8 mouse cellular contexts compared by ENCODE assay signal in the genomic region with DNA sequence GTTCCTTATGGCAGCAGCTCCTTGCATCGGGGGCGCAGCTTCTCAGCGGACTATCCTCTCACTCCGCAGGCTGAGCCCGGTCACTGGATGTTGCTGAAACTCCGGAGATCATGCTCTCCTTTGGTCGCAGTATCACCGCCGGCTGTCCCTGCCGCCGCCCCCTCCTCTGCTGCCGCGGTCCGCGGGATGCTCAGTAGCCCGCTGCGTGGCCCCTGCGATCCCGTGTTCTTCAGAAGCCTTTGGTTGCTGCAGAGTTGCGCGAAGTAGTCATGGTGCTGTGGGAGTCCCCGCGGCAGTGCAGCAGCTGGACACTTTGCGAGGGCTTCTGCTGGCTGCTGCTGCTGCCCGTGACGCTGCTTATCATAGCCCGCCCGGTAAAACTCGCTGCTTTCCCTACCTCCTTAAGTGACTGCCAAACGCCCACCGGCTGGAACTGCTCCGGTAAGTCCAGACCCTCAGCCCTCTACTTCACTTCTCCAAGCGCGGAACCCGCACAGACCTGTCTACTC. TPM values are rescaled to one million over a fixed set of nuclear protein-coding genes. Genes with fewer than 3 reads are reported as not detected.
A peak's percentile ranks its signal among the peaks of the same experiment; 100 is the strongest.
DNase-seq lines count a peak whose midpoint lies in the region; ATAC-seq and TF ChIP-seq lines count a peak whose summit lies in the region.

No protein-coding gene starts in this region.

- H3K4me2 ChIP-seq in lung, embryonic 15.5 days = peak overlapping the region; percentile 98
- H3K4me2 ChIP-seq in kidney, embryonic 15.5 days = peak overlapping the region; percentile 100
- peak overlapping the region; percentile 79 for H3K4me2 ChIP-seq in lung, postnatal 0 days (replicated peaks; ENCODE audit: low read depth, low read length)
- H3K4me2 ChIP-seq in stomach, embryonic 16.5 days (ENCODE audit: low read depth, low read length) = peak overlapping the region; percentile 97

- DNase-seq in lung, postnatal 14 days = no peak
- DNase-seq in lung, postnatal 0 days (ENCODE audit: low spot score) = peak; percentile 7
- no peak for DNase-seq in thymus, adult 18-20 months

- no peaks in the 10 kb centered on the region for H3K9me3 ChIP-seq in lung, embryonic 15.5 days
- no peaks in the 10 kb centered on the region for H3K9me3 ChIP-seq in kidney, embryonic 15.5 days (replicated peaks)
- no peaks in the 10 kb centered on the region for H3K9me3 ChIP-seq in lung, postnatal 0 days (ENCODE audit: low read length)
- no peaks in the 10 kb centered on the region for H3K9me3 ChIP-seq in stomach, embryonic 16.5 days (replicated peaks; ENCODE audit: control insufficient read depth, low read length)

- TF ChIP-seq EP300 in lung, postnatal 0 days (IDR thresholded peaks at IDR 0.05) = no peak

- H3K36me3 ChIP-seq in lung, embryonic 15.5 days = no peaks in the 10 kb centered on the region
- no peaks in the 10 kb centered on the region for H3K36me3 ChIP-seq in kidney, embryonic 15.5 days
- H3K36me3 ChIP-seq in lung, postnatal 0 days (ENCODE audit: insufficient read depth, low read length) = no peaks in the 10 kb centered on the region
- no peaks in the 10 kb centered on the region for H3K36me3 ChIP-seq in stomach, embryonic 16.5 days (ENCODE audit: control insufficient read depth, insufficient read depth, low read length)

- TF ChIP-seq CTCF in cortical plate, adult 2 months (IDR thresholded peaks at IDR 0.05; ENCODE audit: extremely low read depth, insufficient read depth, low read length) = no peak
- no peak for TF ChIP-seq CTCF in lung, postnatal 0 days (IDR thresholded peaks at IDR 0.05)

- peak overlapping the region; percentile 28 for H3K9ac ChIP-seq in lung, embryonic 15.5 days
- H3K9ac ChIP-seq in kidney, embryonic 15.5 days = peak overlapping the region; percentile 43
- H3K9ac ChIP-seq in lung, postnatal 0 days (replicated peaks; ENCODE audit: low read depth) = no peak overlapping the region
- H3K9ac ChIP-seq in stomach, embryonic 16.5 days (ENCODE audit: low read length) = peak overlapping the region; percentile 54

- peak; percentile 46; the same call in 1 of the 2 replicates for ATAC-seq in lung, embryonic 15.5 days (ENCODE audit: borderline replicate concordance, extremely low read depth, low FRiP score, low TSS enrichment)
- peak; percentile 14 for ATAC-seq in frontal cortex, adult (ENCODE audit: low TSS enrichment)
- ATAC-seq in kidney, embryonic 15.5 days (replicated peaks; ENCODE audit: low FRiP score) = peak; percentile 69
- ATAC-seq in lung, postnatal 0 days = peak; percentile 54
- peak; percentile 45 for ATAC-seq in stomach, embryonic 16.5 days (ENCODE audit: insufficient read depth, low FRiP score)

- peaks cover 14% of the 10 kb centered on the region for H3K4me1 ChIP-seq in lung, embryonic 15.5 days
- no peaks in the 10 kb centered on the region for H3K4me1 ChIP-seq in cortical plate, adult 2 months (ENCODE audit: control insufficient read depth, insufficient read depth, low read length)
- H3K4me1 ChIP-seq in kidney, embryonic 15.5 days = peaks cover 24% of the 10 kb centered on the region
- H3K4me1 ChIP-seq in lung, postnatal 0 days (ENCODE audit: insufficient read depth, low read depth, low read length) = peaks cover 12% of the 10 kb centered on the region
- 0 out of 2 replicates have a peak, but pooled peaks cover 3% of the 10 kb centered on the region for H3K4me1 ChIP-seq in stomach, embryonic 16.5 days (ENCODE audit: control insufficient read depth, insufficient read depth, low read length)

- H3K27me3 ChIP-seq in lung, embryonic 15.5 days = peaks cover 42% of the 10 kb centered on the region; the same call in 1 of the 2 replicates
- peaks cover 57% of the 10 kb centered on the region for H3K27me3 ChIP-seq in kidney, embryonic 15.5 days
- peaks cover 23% of the 10 kb centered on the region for H3K27me3 ChIP-seq in lung, postnatal 0 days (replicated peaks; ENCODE audit: insufficient read depth, low read length)
- peaks cover 12% of the 10 kb centered on the region for H3K27me3 ChIP-seq in stomach, embryonic 16.5 days (ENCODE audit: control insufficient read depth, insufficient read depth, low read length)

- no peak overlapping the region for H3K27ac ChIP-seq in lung, embryonic 15.5 days
- peak overlapping the region; percentile 30 for H3K27ac ChIP-seq in cortical plate, adult 2 months (ENCODE audit: insufficient read depth, low read length)
- no peak overlapping the region for H3K27ac ChIP-seq in kidney, embryonic 15.5 days
- no peak overlapping the region for H3K27ac ChIP-seq in lung, postnatal 0 days (ENCODE audit: low read length)
- H3K27ac ChIP-seq in stomach, embryonic 16.5 days (ENCODE audit: low read length) = no peak overlapping the region

- peak overlapping the region; percentile 57 for H3K4me3 ChIP-seq in lung, embryonic 15.5 days
- H3K4me3 ChIP-seq in cortical plate, adult 2 months (ENCODE audit: insufficient read depth, low read length) = peak overlapping the region; percentile 69
- peak overlapping the region; percentile 64 for H3K4me3 ChIP-seq in kidney, embryonic 15.5 days (replicated peaks)
- H3K4me3 ChIP-seq in lung, postnatal 0 days (ENCODE audit: low read depth, low read length) = peak overlapping the region; percentile 46
- H3K4me3 ChIP-seq in stomach, embryonic 16.5 days (replicated peaks; ENCODE audit: low read length) = peak overlapping the region; percentile 50

- TF ChIP-seq POLR2A in cortical plate, adult 2 months (IDR thresholded peaks at IDR 0.05; ENCODE audit: extremely low read depth, insufficient read depth, low read length) = no peak

- WGBS in lung, embryonic 15.5 days = under 1% methylated on average over 35 of the region's 35 CpGs
- WGBS in kidney, embryonic 15.5 days = under 1% methylated on average over 35 of the region's 35 CpGs
- under 1% methylated on average over 35 of the region's 35 CpGs for WGBS in lung, postnatal 0 days
- under 1% methylated on average over 35 of the region's 35 CpGs for WGBS in stomach, embryonic 16.5 days

RNA-seq across cellular contexts. Expression of gene Tmeff2, which starts 27.3 kb away (rescaled TPM):
- polyA plus RNA-seq in lung, embryonic 15.5 days (2015; fragmentation: Nextera tagmentation; extraction: Ambion mirVana) = 2.4 and 3.4 TPM in 2 replicates
- 47.5 and 63.0 TPM in 2 replicates for polyA plus RNA-seq in cortical plate, adult 2 months (2012; rRNA removed)
- polyA plus RNA-seq in kidney, embryonic 15.5 days (2015; fragmentation: Nextera tagmentation; extraction: Ambion mirVana) = 4.1 and 5.7 TPM in 2 replicates
- polyA plus RNA-seq in lung, postnatal 0 days (2015; fragmentation: Nextera tagmentation; extraction: Ambion mirVana) = 3.0 and 4.0 TPM in 2 replicates
- polyA plus RNA-seq in stomach, embryonic 16.5 days (2015; fragmentation: Nextera tagmentation; extraction: Ambion mirVana) = 6.0 and 6.3 TPM in 2 replicates

Comparison
In these comparisons a context has a peak if more than half of its experiments do, and no peak if none do; other contexts are left out.
1. ATAC-seq: peak in every context shown above with its lines; median percentile 69 in kidney, embryonic 15.5 days; 54 in lung, postnatal 0 days; 46 in lung, embryonic 15.5 days; 45 in stomach, embryonic 16.5 days; 14 in frontal cortex, adult.